Mouse (Mus musculus): Measurements from ENCODE around the gene Cenpx. TPM values are rescaled to one million over a fixed set of nuclear protein-coding genes. Genes with fewer than 3 reads are reported as not detected.

The Cenpx gene
- total RNA-seq, 2 experiments from 2014 or later: 38.1 to 40.6 TPM

DNA sequence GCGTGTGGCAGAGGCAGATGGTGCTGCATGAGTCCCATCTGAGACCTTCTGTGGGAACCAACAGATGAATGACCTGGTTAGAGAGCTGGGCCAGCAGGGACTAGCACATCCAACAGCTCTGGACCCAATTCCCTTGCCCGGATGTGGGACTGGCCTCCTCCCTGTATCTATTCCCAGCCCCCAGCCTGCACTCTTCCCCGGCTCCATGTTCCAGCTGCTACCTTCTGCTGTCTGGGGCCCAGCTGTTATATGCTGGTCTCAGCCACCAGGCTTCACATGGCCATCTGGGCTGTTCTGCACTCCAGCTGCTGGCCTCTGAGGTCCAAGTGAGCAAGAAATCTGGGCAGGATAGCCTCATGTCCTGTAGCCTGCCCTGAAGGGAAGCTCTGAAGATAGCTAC, 48.1 kb downstream of the Cenpx start:
- intact Hi-C loops (cut with DNase I): no loop called here
- DNase-seq: peak; percentile 85

DNA sequence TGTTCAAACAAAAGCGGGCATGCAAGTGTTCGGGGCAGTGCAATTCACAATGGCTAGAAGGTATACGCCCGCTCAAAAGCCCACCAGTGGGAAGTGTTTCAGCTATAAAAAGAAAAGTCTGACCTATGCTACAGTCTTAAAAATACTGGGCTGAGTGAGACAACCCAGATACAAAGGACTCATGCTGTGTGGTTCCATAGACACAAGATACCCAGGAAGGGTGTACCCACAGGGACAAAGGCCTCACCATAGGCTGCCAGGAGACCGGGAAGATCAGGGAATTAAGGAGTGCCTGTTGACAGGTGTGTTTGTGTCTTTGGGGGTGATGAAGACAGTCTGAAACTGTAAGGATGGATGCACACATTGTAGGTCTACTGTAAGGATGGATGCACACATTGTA, 49.8 kb downstream of the Cenpx start:
- DNase-seq: no peak
- intact Hi-C loops (cut with DNase I): no loop called here

DNA sequence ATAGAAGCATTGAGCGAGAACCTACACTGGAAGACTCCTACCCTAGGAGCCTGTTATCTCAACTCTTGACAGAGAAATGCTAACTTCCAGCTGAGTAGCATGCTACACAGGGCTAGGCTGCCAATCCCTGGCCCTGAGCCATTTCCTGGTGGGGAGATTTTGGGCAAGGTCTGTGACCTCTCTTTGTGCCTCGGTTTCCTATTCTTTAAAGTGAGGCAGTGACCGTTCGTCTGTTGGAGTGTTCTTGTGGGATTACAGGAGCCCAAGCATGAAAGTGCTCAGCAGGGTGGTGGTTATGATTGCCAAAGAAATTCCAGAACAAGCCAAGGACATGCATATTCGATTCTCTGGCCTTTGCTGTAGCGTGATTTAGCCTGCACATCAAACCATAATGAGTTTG, 50.8 kb downstream of the Cenpx start:
- intact Hi-C loops (cut with DNase I): no loop called here
- DNase-seq: no peak

DNA sequence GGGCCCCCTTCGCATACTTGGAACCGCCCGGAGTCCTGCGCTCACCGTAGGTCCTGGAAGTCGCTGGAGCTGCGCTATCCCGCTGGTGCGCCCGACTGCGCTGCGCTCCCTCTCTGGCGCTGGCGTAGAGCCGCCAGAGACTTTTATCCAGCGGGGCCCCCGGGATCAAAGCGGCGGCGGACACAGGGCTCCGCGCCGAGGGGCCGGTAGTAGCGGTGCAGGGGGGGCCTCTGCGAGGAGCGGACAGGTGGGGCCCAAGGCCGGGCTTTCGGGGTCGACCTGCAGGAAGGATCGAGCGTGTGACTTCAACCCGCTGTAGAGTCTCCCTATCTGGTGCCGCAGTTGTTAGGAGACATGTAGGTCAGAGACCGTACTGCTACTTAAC, 52.5 kb downstream of the Cenpx start, which contains the start of gene Notum:
Gene Notum (minus strand): TSS at position 100 of the 385 bp plus-strand sequence.
- intact Hi-C loops (cut with DNase I): no loop called here
- no peak for DNase-seq

Other genes with a start within 250 kb of the Cenpx start
- 10 to 100 TPM; 13.6 to 16.5 TPM for gene Arl16, start 246.1 kb downstream of the Cenpx start, total RNA-seq (2021)
- 100 to 1,000 TPM; 227 to 233 TPM for gene Mrpl12, start 229.1 kb downstream of the Cenpx start, total RNA-seq (2021)
- 10 to 100 TPM; 24.8 to 25.0 TPM for gene Slc25a10, start 221.9 kb downstream of the Cenpx start, total RNA-seq (2021)
- gene Gcgr, start 183.0 kb downstream of the Cenpx start, total RNA-seq (2021): 1 to 10 TPM; 2.4 to 3.1 TPM
- gene Mcrip1, start 164.0 kb downstream of the Cenpx start, total RNA-seq (2021): 10 to 100 TPM; 70.5 to 72.7 TPM
- under 1 TPM in 1 of 2 experiments, not detected in 1; 0.60 TPM for gene Ppp1r27, start 162.6 kb downstream of the Cenpx start, total RNA-seq (2021)
- gene P4hb, start 140.5 kb downstream of the Cenpx start, total RNA-seq (2021): 100 to 1,000 TPM; 306 to 311 TPM
- 100 to 1,000 TPM; 236 to 257 TPM for gene Arhgdia, start 132.1 kb downstream of the Cenpx start, total RNA-seq (2021)
- gene Alyref, start 115.4 kb downstream of the Cenpx start, total RNA-seq (2021): 10 to 100 TPM; 86.1 to 88.3 TPM
- gene Anapc11, start 115.3 kb downstream of the Cenpx start, total RNA-seq (2021): 100 to 1,000 TPM in 1 of 2 experiments, 10 to 100 TPM in 1; 95.1 to 105 TPM
- under 1 TPM; 0.55 to 0.98 TPM for gene Npb, start 105.3 kb downstream of the Cenpx start, total RNA-seq (2021)
- 10 to 100 TPM; 39.7 to 45.8 TPM for gene Pcyt2, start 95.8 kb downstream of the Cenpx start, total RNA-seq (2021)
- gene Sirt7, start 88.5 kb downstream of the Cenpx start, total RNA-seq (2021): 10 to 100 TPM; 11.9 to 12.5 TPM
- 10 to 100 TPM; 24.2 to 27.0 TPM for gene Mafg, start 80.1 kb downstream of the Cenpx start, total RNA-seq (2021)
- 1 to 10 TPM; 4.8 to 5.5 TPM for gene Pycr1, start 70.0 kb downstream of the Cenpx start, total RNA-seq (2021)
- 10 to 100 TPM; 38.0 to 41.6 TPM for gene Myadml2, start 65.6 kb downstream of the Cenpx start, total RNA-seq (2021)
- gene Notum, start 52.6 kb downstream of the Cenpx start, total RNA-seq (2021): under 1 TPM in 1 of 2 experiments, not detected in 1; 0.12 TPM
- 10 to 100 TPM; 52.8 to 53.0 TPM for gene Aspscr1, start 40.8 kb downstream of the Cenpx start, total RNA-seq (2021)
- gene Lrrc45, start 187 bp upstream of the Cenpx start, total RNA-seq (2021): 10 to 100 TPM in 1 of 2 experiments, 1 to 10 TPM in 1; 9.7 to 10.1 TPM
- 1 to 10 TPM; 1.4 to 1.7 TPM for gene Rac3, start 7.7 kb upstream of the Cenpx start, total RNA-seq (2021)
- 1 to 10 TPM; 3.2 to 4.1 TPM for gene Dcxr, start 13.5 kb upstream of the Cenpx start, total RNA-seq (2021)
- 10 to 100 TPM in 1 of 2 experiments, 1 to 10 TPM in 1; 8.3 to 14.4 TPM for gene Cbr2, start 18.4 kb upstream of the Cenpx start, total RNA-seq (2021)
- gene Hmga1b, start 49.1 kb upstream of the Cenpx start, total RNA-seq (2021): 10 to 100 TPM; 20.1 to 21.0 TPM
- gene Rfng, start 70.5 kb upstream of the Cenpx start, total RNA-seq (2021): 10 to 100 TPM; 12.2 to 12.5 TPM
- gene Gps1, start 70.5 kb upstream of the Cenpx start, total RNA-seq (2021): 10 to 100 TPM; 61.7 to 69.1 TPM
- 10 to 100 TPM; 33.1 to 34.8 TPM for gene Dus1l, start 82.7 kb upstream of the Cenpx start, total RNA-seq (2021)
- gene Fasn, start 110.8 kb upstream of the Cenpx start, total RNA-seq (2021): 10 to 100 TPM; 27.4 to 33.8 TPM
- gene Ccdc57, start 219.1 kb upstream of the Cenpx start, total RNA-seq (2021): 1 to 10 TPM; 1.7 to 1.8 TPM
- 1 to 10 TPM; 4.0 to 4.4 TPM for gene Slc16a3, start 234.7 kb upstream of the Cenpx start, total RNA-seq (2021)